Mouse (Mus musculus): ENCODE results near the gene Ankrd28.
"Not testable (repeated sequence)": the region's sequence is repeated elsewhere in the genome, so short reads cannot be mapped to it uniquely, and the experiment has no call there.

The Ankrd28 gene

DNA sequence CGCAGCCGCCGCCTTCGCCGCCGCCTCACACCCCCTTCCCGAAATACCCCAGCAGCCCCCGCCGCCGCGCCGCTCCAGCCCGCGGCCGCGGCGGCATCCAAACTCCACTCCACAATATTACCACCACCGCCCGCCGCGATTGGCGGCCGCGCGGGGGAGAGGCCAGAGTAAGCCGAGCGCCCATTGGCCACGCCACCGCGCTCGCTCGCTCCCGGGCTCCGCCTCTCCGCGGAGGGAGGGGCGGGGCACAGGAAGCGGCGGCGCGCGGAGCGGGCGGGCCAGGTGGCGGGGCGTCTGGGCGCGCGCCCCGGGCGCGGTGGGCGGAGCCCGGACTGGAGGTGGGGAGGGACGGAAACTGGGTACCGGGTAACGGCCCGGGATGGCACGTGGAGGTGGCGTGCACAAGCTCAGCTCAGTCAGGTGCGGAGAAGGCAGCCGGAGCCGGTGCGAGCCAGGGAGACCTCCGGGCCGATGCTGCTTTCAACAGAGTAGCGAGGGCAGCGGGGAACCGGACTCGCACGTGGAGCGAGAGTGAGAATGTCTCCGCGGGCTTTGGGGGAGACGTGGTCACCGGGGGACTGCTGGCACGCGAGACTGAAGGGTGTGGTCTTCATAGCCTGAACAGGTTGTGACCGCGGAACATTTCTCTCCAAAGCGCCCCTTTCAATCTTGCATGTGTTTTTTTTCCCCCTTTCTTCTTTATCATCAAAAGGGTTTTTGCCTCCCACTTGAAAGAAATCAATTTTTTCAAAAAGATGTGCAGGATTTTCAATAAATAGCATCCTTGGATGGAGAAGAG is at the start of gene Ankrd28:
Gene Ankrd28 (minus strand): TSS at position 81 of the 799 bp plus-strand sequence.
- peak; percentile 93 for DNase-seq (ENCODE audit: low read depth, low spot score)

DNA sequence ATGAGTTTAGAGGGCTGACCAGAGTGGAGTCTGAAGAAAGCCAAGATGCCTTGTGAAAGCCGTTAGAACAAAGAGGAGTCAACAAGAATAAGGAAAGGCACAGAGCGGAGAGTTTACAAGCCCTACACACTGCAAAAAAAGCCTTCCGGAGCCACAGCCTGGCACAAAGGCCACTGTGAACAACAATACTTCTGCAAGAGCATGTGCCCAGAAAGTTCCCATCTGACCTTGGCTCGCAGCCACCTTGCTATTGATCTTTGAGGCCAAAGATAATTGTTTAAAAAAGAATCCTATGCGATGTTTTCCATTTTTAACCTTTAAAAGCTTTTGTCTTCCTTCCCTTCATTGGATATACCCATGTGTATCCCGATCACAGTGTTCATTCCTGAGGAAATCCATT is 49.0 kb upstream of the Ankrd28 start:
- no peak for DNase-seq (ENCODE audit: low read depth, low spot score)

DNA sequence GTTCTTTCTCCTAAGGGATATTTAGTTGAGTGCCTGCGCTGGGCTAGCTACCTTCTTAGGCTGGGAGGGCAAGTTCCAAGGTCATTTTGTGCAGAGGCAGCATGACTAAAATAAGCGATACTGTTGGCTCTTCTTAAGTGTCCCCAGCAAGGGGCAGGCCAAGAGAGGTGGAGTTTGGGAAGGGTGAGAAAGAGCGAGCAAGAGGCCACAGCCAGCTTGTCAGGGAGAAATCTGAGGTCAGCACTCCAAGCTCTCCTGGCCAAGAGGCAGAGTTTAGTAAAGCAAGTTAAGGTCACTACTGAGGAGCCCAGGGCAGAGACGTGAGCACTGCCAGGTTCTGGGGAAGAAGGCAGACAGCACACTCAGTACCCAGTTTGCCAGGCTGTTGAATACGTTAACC is 41.7 kb upstream of the Ankrd28 start:
- no peak for DNase-seq (ENCODE audit: low read depth, low spot score)

- no peak for DNase-seq (ENCODE audit: low read depth, low spot score)
Observed at GRCm38 (mm10) chr14:31870436-31870835, 40.0 kb upstream of the Ankrd28 start.

DNA sequence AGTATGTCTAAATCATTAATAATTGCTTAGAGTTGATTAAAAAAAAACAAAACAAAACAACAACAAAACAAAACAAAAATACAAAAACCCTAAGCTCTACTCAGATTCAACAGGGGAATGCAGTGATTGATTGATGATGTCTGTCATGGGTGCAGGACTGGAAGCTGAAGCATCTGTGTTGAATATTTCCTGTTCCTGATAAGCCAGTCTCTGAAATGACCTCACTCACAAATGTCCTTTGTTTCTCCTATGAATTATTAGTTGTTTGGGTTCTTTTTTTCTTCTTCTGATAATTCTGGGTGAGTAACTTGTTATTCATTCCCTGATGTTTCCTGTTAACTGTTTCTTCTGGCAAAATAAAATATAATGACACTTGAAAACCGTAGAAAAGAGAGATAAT is 38.1 kb upstream of the Ankrd28 start:
- no peak for DNase-seq (ENCODE audit: low read depth, low spot score)

DNA sequence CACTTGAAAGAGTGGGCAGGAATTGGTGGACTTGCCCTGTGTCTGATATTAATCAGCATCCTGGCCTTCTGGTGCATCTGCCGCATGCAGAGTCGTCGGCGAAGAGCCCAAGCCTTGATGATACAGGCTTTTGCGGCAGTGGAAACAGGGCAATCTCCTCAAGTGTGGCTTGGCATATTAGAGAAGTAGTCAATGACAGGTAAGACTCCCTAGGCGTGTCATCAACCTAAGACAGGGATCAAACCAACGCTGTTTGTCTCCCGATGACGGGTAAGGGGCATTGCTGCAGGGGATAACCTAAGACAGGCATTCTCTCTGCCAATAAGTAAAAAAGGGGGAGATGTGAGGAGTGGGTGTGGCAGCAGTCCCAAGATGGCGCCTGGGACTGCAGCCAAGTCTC is 35.9 kb upstream of the Ankrd28 start:
- not testable (repeated sequence) for DNase-seq (ENCODE audit: low read depth, low spot score)

- DNase-seq (ENCODE audit: low read depth, low spot score), result no peak
Observed at GRCm38 (mm10) chr14:31858679-31859078, 28.2 kb upstream of the Ankrd28 start.

DNA sequence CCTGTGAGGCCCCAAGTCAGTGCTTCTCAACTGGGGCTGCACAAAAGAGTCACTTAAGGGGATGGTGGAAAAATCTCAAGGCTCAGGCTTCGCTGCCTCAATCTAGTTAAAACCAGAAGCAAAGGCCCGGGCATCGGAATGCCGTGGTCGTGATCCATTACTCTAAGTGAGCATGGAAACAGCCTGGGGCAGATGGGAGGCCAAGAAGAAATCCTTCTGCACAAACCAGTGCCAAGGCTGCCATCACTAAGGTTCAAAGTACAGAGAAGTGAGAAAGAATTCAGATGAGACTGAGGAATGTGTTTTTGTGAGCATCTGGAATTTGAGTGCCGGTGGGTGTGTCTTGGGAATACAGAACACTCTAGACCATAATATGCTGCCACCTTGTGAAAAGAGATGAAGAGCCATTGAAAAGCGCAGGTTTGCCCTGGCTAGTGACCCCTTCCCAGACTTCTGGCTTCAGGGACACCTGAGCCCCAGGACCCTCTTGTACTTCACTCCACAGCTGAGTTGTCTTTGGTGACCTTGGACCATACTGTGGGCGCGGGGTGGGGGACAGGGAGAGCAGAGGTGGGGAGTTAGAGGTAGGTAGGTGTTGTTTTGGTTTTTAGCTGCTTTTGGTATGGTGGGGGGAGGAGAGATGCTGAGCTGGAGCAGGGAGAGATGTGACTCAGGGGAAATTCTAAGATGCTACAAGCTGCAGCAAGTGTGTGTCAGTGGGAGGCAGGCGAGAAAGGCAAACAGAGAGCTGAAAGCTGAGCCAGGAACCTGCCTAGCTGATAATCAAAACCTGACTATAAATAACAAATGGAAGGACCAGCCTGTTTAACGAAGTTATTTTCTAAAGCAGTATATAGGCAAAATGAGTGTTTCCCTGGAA is 26.9 kb upstream of the Ankrd28 start:
- no peak for DNase-seq (ENCODE audit: low read depth, low spot score)

DNA sequence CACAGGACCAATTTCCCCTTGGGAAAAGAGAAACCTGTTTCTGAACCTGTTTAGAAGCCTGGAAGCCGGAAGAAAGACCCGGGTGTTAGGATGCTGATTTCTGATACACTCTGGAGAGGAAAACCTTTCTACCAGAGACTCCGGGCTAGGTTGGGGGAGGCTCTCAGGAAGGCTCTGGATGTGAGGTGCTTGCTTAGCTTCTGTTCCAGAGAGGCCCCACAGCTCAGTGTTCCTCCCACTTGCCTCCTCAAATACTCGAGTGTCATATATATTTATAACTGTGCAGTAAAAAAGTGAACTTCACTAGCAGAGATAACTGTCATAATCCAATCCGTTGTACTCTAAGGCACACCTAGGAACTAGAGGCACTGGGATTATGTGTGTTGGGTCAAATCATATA is 25.6 kb upstream of the Ankrd28 start:
- DNase-seq (ENCODE audit: low read depth, low spot score), result no peak

DNA sequence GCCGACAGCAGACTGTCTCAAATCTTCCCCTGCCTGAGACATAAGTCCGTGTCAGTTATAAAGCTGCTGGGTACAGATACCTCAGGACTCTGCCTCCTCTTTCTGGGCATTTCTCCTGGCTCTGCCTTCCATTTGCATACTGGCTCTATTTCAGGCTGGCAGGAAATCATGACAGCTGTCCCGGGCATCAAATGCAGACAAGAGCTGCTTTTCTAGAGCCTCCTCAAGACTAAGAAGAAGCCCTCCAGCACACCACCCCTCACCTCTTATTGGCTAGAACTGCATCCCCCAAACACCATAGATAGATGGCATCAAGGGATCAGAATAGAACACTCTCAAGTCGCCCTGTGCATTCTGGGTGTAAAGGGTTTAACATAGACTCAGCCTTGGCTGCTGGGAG is 24.2 kb upstream of the Ankrd28 start:
- DNase-seq (ENCODE audit: low read depth, low spot score), result no peak

DNA sequence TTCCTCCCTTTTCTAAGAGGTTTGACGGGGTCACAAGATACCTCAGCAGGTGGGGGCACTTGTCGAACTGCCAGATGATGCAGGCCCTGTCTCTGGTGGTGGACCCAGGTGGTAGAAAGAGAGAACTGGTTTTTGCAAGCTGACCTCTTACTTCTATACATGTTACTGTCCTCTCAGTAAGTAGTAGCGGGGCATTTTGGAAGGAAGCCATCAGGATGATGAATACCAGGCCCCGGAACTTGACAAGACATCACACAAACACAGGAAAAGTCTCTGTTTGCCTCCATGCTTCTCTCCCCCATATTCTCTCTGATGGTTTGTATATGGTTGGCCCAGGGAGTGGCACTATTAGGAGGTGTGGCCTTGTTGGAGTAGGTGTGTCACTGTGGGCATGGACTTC is 13.1 kb upstream of the Ankrd28 start:
- DNase-seq (ENCODE audit: low read depth, low spot score), result no peak

DNA sequence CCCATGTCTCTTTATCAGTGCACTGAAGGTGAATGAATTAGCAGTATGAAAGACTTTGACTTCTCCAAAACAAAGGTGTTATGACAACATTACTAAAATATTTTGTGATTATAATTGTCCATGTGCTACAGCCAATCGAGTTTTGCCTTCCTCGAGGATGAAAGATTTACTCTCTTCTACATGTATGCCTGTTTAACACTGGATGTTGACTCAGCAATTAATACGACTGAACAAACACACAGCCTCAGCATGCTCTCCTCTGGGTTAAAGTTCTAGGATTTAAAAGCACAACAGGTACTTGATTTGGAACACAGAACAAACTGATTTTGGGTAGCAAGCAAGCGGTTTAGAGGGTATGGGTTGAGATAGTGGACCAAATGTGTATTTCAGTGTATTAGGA is 1.6 kb upstream of the Ankrd28 start:
- no peak for DNase-seq (ENCODE audit: low read depth, low spot score)

- no peak for DNase-seq (ENCODE audit: low read depth, low spot score)
Observed at GRCm38 (mm10) chr14:31831370-31831712, 890 bp upstream of the Ankrd28 start.

GRCm38 (mm10) chr14:31829761-31830562 is 489 bp downstream of the Ankrd28 start:
- no peak for DNase-seq (ENCODE audit: low read depth, low spot score)

DNA sequence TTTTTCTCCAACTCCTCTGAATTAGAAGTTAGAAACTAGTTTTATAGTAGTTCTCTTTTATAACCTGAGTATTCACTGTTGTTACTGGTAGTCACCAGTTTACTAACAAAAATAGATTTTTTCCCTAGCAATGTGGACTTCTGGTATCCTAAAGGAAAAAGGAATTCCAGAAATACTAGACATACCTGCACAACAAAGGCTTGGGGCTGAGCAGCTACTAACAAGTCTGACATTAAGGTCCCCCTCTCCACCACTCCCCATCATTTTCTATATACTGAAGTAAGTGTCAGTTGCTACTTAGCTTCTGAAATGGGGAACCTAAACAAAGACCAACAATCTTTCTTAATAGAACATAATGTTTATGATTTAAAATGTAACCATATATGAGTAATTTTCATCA is 3.2 kb downstream of the Ankrd28 start:
- DNase-seq (ENCODE audit: low read depth, low spot score), result no peak

DNA sequence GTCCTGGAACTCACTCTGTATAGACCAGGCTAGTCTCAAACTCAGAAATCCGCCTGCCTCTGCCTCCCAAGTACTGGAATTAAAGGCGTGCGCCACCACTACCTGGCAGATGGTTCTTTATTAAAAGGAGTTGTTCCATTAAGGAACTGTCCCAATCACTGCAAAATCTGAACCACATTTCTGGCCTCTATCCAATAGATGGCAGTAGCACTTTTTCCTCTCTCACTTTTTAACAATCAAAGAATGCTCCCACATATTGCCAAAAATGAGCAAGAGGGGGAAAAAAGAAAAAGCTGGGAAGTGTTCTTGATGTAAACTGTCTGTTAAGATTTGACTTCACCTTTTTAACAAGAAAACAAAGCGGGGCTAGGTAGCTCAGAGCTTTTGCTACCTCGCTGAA is 20.5 kb downstream of the Ankrd28 start:
- no peak for DNase-seq (ENCODE audit: low read depth, low spot score)

DNA sequence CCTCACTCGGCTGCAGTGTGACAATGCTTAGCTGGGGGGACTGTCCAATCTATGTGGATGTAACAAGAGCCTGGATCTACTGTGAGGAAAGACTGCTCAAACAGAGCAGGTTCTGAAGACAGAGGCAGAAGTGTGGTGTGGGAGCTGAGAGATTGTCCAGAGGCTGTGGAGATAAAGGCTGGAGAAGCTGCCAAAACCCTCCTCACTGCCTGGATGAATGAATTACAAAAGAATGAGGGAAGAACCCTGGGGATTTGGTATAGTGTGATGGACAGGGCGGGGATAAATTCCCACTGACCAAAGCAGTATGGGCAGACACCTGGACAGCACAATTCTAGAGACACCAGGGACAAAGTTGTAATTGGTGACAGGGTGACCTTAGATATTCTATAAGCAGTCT is 26.7 kb downstream of the Ankrd28 start:
- no peak for DNase-seq (ENCODE audit: low read depth, low spot score)

DNA sequence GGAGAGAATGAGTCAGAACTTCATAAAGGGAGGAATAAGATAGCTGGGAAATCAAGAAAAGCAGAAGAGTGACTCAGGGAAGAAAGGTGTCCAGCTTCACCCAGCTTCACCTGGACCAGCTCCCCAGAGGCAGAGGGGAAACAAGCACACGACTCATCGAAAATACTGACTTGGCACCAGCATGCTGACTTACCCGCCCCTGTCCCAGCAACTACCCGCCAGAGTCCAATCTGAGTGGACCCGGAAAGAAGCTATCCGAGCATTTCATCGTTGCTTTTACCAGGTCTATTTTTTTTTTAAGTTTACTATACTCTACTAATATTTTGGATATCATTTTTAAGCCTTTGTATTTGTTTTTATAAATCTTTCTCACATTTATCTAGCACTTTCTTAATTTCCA is 29.5 kb downstream of the Ankrd28 start:
- DNase-seq (ENCODE audit: low read depth, low spot score), result no peak

- no peak for DNase-seq (ENCODE audit: low read depth, low spot score)
Observed at GRCm38 (mm10) chr14:31800446-31800845, 30.0 kb downstream of the Ankrd28 start.

GRCm38 (mm10) chr14:31798937-31799336 is 31.5 kb downstream of the Ankrd28 start:
- no peak for DNase-seq (ENCODE audit: low read depth, low spot score)

- DNase-seq (ENCODE audit: low read depth, low spot score), result no peak
Observed at GRCm38 (mm10) chr14:31795535-31795934, 34.9 kb downstream of the Ankrd28 start.

GRCm38 (mm10) chr14:31794776-31795126 is 35.7 kb downstream of the Ankrd28 start:
- DNase-seq (ENCODE audit: low read depth, low spot score), result no peak

Data from brain, embryonic 18.5 days (tissue).